Mouse (Mus musculus): ENCODE measurements around the gene Proser2. TPM values are rescaled to one million over a fixed set of nuclear protein-coding genes. Genes with fewer than 3 reads are reported as not detected.

The Proser2 gene
- 1 to 10 TPM; 2.4 to 3.3 TPM for total RNA-seq (2021)
- long read RNA-seq, experiment 1, full-length matches to known transcripts = 11 of 12 reads
- long read RNA-seq, experiment 1, partial matches to known transcripts = 1 of 12 reads
- long read RNA-seq, experiment 1, other reads (novel, unspliced or antisense) = 0 of 12 reads
- long read RNA-seq, experiment 2, full-length matches to known transcripts = 4 of 5 reads
- long read RNA-seq, experiment 2, partial matches to known transcripts = 0 of 5 reads
- long read RNA-seq, experiment 2, other reads (novel, unspliced or antisense) = 1 of 5 reads

DNA sequence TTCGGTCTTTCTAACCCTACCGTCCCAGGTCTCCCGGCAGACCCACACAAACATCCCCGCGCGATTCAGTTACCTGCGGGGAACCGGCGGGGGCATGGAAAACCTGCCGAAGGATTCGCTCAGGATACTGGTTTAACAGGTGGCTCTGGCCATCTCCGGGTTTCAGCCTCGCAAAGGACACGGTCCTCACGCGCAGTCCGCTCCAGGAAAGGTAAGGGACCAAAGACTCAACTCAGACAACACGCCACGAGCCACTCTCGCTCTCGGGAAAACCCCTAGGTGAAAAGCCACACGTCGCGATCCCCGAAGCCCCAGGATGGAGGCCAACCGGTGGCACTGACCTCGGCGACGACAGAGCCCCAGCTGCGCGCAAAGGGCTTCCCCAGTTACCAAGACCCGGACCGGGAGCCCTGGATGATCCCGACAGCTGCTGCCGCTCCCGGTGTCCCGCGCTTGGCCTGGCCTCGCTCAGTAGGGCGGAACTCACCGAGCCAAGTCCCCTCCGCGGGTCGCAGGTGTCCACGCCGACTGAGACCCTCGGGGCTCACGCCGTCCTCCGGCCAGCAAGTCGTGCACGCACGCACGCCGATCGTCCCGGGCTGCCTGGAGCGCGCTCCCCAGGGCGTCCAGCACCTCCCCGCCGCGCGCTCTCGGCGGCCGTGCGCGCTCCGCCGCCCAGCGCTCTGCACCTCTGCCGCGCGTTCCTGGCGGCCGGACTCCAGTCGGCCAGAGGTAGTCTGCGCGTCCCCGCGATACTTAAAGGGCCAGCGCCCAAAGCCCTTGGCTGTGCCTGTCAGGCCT is at the start of gene Proser2:
Gene Proser2 (minus strand): TSS at position 657 of the 801 bp plus-strand sequence.
- DNase-seq (ENCODE audit: low spot score in 2 of 2) = peak; percentile 51 to 64

DNA sequence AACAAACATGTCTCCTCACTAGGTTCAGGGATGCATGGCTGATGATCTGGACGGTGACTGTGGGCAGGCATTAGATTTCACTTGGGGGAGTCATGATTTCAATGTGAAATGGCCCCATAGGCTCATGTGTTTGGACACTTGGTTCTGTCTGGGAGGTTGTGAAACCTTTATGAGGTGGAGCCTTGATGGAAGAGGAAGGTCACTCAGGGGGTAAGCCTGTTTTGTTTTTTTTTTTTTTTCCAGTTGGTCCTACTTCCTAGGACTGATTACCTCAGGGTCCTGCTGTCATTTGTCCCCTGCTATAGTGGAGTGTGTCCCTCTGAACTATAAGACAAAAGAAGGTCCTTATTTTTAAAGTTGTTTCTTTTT is 49.7 kb upstream of the Proser2 start:
- no peak for DNase-seq (ENCODE audit: low spot score in 2 of 2)

DNA sequence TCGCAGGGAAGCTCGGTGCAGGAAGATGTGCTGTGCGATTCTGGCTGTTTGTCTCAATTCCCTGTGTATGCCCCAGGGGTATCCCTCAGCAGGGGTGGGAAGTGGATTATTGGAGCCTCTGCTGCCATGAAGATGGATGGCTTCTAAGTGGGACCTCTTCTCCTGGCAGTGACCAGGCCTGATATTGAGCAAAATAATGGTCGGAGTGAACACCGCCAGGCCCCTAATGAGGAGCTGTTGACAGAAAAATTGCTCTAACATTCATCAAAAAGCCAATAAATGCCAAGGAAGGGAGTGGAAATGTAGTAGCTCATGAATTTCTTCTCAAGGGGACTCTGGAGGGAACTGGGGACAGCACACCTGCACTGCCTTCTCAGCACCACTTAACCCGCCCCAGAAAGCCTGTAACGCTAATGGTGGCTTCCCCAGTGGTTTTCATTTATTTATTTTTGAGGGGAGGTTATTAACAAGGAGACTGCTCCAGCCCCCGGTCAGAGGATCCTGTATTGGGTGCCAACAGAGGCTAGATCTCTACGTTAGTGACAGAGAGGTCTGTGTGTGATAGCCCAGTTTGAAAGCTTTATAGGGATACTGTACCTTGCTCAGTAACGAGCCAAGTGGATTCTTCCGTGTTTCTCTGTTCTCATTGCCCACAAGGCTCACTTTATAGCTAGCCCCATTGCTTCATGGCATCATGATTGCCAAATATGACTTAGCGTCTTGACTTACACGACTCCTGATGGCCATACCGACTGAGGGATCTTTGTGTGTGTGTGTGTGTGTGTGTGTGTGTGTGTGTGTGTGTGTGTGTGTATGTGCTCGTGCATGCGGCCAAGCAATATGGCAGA is 49.1 kb upstream of the Proser2 start:
- DNase-seq (ENCODE audit: low spot score in 2 of 2) = no peak

DNA sequence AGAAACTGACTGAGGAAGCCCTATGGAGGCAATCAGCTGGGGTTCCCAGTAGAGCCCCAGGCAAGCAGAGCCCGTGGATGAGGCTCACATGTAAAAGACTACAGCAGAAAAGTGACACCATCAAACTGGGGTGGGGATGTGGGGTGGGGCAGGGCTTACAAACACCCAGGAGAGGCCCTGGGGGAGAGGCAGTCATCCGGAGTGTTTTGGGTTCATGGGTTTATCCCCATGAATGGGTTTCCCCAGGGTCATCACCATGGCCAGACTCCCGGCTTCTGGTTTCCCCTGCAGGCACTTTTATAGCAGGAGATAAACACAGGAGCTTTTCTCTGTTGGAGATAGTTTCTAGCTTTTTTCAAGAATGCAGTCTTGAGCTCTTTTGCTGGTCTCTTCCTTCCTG is 43.0 kb upstream of the Proser2 start:
- DNase-seq (ENCODE audit: low spot score in 2 of 2) = no peak

- no peak for DNase-seq (ENCODE audit: low spot score in 2 of 2)
These were observed 38.5 kb upstream of the Proser2 start for GRCm38 (mm10) chr2:6168560-6168959.

- peak; percentile 71 to 90 for DNase-seq (ENCODE audit: low spot score in 2 of 2)
These were observed 38.0 kb upstream of the Proser2 start for GRCm38 (mm10) chr2:6167843-6168558.

- DNase-seq (ENCODE audit: low spot score in 2 of 2) = no peak
These were observed 35.8 kb upstream of the Proser2 start for GRCm38 (mm10) chr2:6165771-6166170.

GRCm38 (mm10) chr2:6164606-6165290 is 34.7 kb upstream of the Proser2 start:
- no peak for DNase-seq (ENCODE audit: low spot score in 2 of 2)

DNA sequence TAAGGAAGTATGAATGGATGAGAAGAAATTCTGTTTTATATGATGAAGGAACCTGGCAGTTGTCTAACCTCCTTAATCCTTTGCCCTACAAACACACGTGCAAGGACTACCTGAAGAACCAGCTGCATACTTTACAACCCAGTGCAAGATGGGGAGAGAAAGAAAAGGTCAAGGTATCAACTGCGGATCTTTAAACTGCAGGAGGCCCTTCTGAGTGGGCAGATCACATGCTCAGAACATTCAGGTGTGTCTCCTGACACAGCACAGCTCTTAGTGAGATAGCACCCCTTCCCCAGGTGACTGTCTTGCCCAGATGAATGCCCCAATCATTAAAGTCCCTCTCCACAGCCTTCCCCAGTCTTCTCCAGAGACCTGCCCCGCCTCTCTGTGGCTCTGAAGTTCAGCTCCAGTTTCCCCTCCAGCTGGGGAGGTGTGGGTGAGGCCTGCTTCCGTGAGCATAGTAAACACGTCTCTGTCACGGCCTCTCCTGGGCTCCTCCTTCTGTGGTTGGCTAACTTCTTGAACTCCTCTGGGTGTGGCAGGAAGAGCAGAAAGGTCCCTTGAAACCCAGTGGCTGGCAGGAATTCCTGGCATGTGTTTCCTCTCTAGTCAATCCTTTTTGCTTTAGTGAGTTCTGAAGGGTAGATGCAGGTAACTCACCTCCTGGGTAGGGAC is 32.5 kb upstream of the Proser2 start:
- DNase-seq (ENCODE audit: low spot score in 2 of 2) = no peak

DNA sequence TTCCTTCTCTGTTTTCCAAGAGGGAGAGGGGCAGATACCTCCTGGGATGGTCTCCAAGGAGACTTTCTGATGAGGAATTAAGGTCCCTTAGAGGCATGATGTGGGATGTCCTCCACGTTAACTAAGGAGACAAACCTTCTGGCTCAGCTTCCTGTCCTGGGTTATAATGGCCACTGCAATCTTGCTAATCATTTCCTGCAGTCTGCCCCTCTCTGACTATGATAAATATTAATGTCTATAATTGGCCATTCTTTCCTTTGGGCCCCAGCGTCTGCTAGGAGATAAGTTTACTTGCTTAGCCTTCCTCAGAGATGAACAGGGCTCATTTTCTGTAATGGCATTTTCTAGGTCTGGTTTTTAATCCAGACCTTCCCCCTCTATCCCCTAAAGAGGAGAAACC is 29.7 kb upstream of the Proser2 start:
- no peak for DNase-seq (ENCODE audit: low spot score in 2 of 2)

DNA sequence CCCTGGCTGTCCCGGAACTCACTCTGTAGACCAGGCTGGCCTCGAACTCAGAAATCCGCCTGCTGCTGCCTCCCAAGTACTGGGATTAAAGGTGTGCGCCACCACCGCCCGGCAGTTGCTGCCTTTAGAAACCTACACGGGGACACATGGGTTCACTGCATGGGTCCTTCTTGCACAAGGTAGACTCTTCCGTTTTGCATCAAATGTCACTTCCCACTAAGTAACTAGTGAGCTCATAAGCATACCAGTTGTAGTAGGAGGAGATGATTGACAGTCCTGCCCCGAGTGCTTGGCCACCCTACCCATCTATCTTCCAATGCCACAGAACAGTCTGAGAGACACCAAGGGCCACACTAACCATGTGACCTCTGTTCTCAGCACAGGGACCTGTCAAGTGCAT is 29.2 kb upstream of the Proser2 start:
- DNase-seq (ENCODE audit: low spot score in 2 of 2) = no peak

DNA sequence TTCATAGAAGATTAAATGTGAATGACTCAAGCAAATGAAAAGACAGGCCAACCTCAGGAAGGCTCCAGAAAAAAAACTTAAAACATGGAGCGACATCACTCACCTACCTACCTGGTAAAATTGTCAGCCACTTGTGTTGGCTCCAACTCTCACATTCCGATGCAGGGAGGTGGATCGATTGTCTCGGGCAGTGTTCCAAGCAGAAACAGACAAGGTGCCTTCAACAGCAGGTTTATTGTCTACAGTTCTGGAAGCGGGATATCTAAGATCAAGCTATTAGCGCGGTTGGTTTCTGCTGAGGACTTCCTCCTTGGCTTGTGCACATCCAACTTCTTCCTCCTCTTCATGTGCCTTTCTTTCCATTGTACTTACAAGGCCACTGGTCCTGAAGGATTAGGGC is 27.6 kb upstream of the Proser2 start:
- no peak for DNase-seq (ENCODE audit: low spot score in 2 of 2)

DNA sequence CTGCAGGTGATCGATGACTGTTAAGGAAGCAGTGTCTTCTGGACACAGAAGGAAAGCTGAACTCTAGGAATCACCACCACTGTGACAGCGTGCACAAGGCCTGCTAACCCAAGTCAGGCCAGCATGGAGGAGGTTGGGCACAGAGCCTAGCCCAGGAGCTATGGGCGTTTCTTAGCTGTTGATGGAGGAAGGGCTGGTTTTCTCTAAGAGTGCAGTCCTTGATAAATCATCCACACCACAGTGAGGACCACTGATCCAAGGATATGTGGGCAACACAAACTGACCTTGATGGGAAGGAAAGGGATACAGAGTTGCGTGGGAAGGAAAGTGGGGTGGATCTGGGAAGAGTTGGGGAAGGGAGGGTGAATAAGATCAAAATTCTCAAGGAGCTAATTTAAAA is 27.2 kb upstream of the Proser2 start:
- DNase-seq (ENCODE audit: low spot score in 2 of 2) = no peak

DNA sequence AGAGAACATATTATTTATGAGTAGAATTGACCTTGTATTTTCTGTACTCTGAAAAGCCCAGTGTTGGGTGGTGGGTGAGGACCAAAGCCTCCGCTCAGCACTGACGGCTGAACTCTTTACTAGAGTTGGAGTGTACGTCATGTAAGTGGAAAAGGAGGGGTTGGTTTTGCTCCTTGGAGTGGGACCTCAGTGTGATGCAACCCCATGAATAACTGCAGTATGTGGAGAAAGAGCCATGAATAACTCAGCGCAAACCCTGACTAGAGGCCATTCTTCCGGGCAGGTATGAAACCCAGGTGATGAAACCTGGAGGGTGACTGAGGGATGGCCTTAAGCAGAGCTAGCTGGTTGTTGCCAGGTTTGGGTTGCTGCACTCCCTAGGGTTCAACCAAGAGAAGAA is 19.8 kb upstream of the Proser2 start:
- no peak for DNase-seq (ENCODE audit: low spot score in 2 of 2)

DNA sequence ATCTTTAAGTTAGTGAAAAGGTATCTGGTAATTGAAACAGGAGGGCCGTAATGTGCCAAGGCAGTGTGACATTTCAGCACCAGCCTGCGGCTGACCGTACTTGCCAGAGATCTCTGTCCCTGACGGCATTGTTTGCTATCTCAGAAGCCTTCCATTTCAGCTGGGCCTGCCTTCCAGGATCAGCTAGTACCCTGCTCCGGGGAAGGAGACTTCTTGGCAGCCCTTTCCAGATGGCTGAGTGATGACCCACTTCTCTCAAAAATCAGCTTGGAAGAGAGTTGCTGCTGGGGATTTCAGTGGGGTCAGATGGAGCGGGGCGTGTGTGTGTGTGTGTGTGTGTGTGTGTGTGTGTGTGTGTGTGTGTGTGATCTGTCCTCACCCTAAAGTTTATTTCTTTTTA is 16.9 kb upstream of the Proser2 start:
- no peak for DNase-seq (ENCODE audit: low spot score in 2 of 2)

DNA sequence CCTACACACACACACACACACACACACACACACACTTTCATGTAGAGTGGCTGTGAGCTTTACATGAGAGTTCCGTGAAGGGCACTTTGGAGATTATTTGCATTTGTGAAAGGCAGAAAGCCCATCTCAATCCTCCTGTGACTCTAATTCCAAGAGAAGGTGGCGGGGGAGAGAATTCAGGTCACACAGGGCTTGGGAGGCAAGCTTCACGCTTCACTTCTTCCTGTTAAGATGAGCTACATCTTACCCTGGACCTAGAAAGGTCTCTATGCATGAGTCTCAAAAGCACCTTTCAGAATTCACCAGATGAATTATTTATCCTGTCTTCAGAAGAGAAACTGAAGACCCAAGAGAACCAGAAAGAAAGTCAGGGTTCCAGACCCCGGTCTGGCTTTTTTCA is 16.2 kb upstream of the Proser2 start:
- no peak for DNase-seq (ENCODE audit: low spot score in 2 of 2)

- DNase-seq (ENCODE audit: low spot score in 2 of 2) = no peak
These were observed 15.6 kb upstream of the Proser2 start for GRCm38 (mm10) chr2:6145611-6146010.

DNA sequence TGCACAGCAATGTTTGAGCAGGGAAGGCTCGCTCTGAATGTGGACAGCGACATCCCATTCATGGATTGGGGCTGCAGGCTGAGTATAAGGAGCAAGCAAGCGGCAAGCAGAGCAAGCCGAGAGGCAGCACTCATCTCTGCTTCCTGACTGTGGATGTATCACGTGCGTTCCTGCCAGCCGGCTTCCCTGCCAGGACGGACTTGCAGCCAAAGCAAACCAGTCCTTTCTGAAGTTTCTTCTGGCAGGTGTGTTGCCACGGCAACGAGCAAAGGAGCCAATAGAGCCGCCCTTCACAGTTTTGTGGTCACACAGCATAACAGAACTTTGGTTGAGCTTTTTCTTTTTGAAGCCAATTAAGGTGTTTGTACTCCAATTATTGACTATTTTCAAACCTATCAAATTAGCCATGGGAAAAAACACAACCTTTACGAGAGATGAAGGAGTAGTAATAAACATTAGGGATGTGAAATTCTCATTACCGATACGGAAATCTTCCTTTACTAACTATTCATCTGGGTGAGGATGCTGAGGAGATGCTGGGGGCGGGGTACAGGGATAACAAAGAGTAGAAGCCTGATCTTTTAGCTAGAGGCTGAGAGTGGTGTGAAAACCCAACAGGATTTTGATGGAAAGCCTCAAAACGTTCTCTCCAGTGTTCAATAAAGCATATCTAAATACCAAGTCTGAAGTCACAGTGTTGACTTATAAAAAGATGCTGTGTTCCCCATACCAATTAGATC is 13.1 kb upstream of the Proser2 start:
- DNase-seq (ENCODE audit: low spot score in 2 of 2) = no peak

- DNase-seq (ENCODE audit: low spot score in 2 of 2) = no peak
These were observed 10.7 kb upstream of the Proser2 start for GRCm38 (mm10) chr2:6140572-6141161.

Data from left cerebral cortex, adult 18-20 months (tissue).